Mouse (Mus musculus) cerebellum, adult 2 months (tissue): ENCODE measurements around the gene Iffo2.

ENCODE experiments used
- CTCF ChIP-seq: fragments of 200-500 bp; IDR thresholded peaks from 2 replicates; pipeline ENCODE4 v1.5.1; 2011; ENCODE audit warnings: low read depth, mild to moderate bottlenecking, control low read depth, low read length, moderate library complexity, borderline replicate concordance; ENCODE audit not compliant: insufficient read depth
- POLR2A ChIP-seq: fragments of 200-500 bp; IDR thresholded peaks from 2 replicates; pipeline ENCODE4 v1.6.1; 2011; ENCODE audit warnings: low read length, control low read depth, borderline replicate concordance; ENCODE audit not compliant: insufficient read depth

- TF ChIP-seq CTCF: no peak
- no peak for TF ChIP-seq POLR2A
Observed at GRCm38 (mm10) chr4:139490413-139491055, 39.8 kb upstream of the Iffo2 start.
